Mouse (Mus musculus): Measurements from ENCODE around the gene Lypd4.
A peak's percentile ranks its signal among the peaks of the same experiment; 100 is the strongest.

The Lypd4 gene

GRCm38 (mm10) chr7:24883896-24884692 lies 14.4 kb upstream of the Lypd4 start, which contains the start of gene Rps19:
Rps19 (plus strand) TSS chr7:24884371.
- H3K36me3 ChIP-seq (ENCODE audit: insufficient read depth, low read length), result peaks cover 43% of the 10 kb centered on the region
- TF ChIP-seq NANOG (IDR thresholded peaks at IDR 0.05; ENCODE audit: borderline replicate concordance, low read length), result no peak
- no peak for TF ChIP-seq POU5F1 (IDR thresholded peaks at IDR 0.05; ENCODE audit: borderline replicate concordance, low read length)
- TF ChIP-seq CTCF (conservative IDR thresholded peaks at IDR 0.05; ENCODE audit: low read length), result peak; percentile 17
- H3K4me1 ChIP-seq (replicated peaks; ENCODE audit: low read depth, low read length), result peaks cover 76% of the 10 kb centered on the region
- no peaks in the 10 kb centered on the region for H3K27me3 ChIP-seq (ENCODE audit: insufficient read depth, low read length)
- peak within 1 kb of the TSS; percentile 99 for H3K4me3 ChIP-seq (replicated peaks; ENCODE audit: low read length)
- no peaks in the 10 kb centered on the region for H3K9me3 ChIP-seq (ENCODE audit: low read length)

- TF ChIP-seq NANOG (IDR thresholded peaks at IDR 0.05; ENCODE audit: borderline replicate concordance, low read length), result no peak
- no peak for TF ChIP-seq CTCF (conservative IDR thresholded peaks at IDR 0.05; ENCODE audit: low read length)
- TF ChIP-seq POU5F1 (IDR thresholded peaks at IDR 0.05; ENCODE audit: borderline replicate concordance, low read length), result no peak
- no peaks in the 10 kb centered on the region for H3K27me3 ChIP-seq (ENCODE audit: insufficient read depth, low read length)
- peaks cover 76% of the 10 kb centered on the region for H3K4me1 ChIP-seq (replicated peaks; ENCODE audit: low read depth, low read length)
- H3K9me3 ChIP-seq (ENCODE audit: low read length), result no peaks in the 10 kb centered on the region
- H3K4me3 ChIP-seq (replicated peaks; ENCODE audit: low read length), result no peak overlapping the region
- peaks cover 28% of the 10 kb centered on the region for H3K36me3 ChIP-seq (ENCODE audit: insufficient read depth, low read length)
These were observed 12.9 kb upstream of the Lypd4 start for GRCm38 (mm10) chr7:24882416-24883199.

GRCm38 (mm10) chr7:24879620-24880019 lies 9.9 kb upstream of the Lypd4 start:
- peak; percentile 89 for TF ChIP-seq NANOG (IDR thresholded peaks at IDR 0.05; ENCODE audit: borderline replicate concordance, low read length)
- peak; percentile 85; the same call in 1 of the 2 replicates for TF ChIP-seq POU5F1 (IDR thresholded peaks at IDR 0.05; ENCODE audit: borderline replicate concordance, low read length)
- no peak for TF ChIP-seq CTCF (conservative IDR thresholded peaks at IDR 0.05; ENCODE audit: low read length)
- Histone ChIP-seq H3K4me1 (replicated peaks; ENCODE audit: low read depth, low read length) (peaks cover 77% of the 10 kb centered on the region), H3K4me3 (replicated peaks; ENCODE audit: low read length) (peak overlapping the region; percentile 51), H3K36me3 (ENCODE audit: insufficient read depth, low read length) (no peaks in the 10 kb centered on the region; the same call in 1 of the 2 replicates), H3K27me3 (ENCODE audit: insufficient read depth, low read length) (peaks cover 18% of the 10 kb centered on the region), H3K9me3 (ENCODE audit: low read length) (no peaks in the 10 kb centered on the region)

GRCm38 (mm10) chr7:24877588-24877987 lies 7.8 kb upstream of the Lypd4 start:
- TF ChIP-seq CTCF (conservative IDR thresholded peaks at IDR 0.05; ENCODE audit: low read length) (no peak), POU5F1 (IDR thresholded peaks at IDR 0.05; ENCODE audit: borderline replicate concordance, low read length) (no peak), NANOG (IDR thresholded peaks at IDR 0.05; ENCODE audit: borderline replicate concordance, low read length) (no peak)
- H3K36me3 ChIP-seq (ENCODE audit: insufficient read depth, low read length), result no peaks in the 10 kb centered on the region; the same call in 1 of the 2 replicates
- H3K9me3 ChIP-seq (ENCODE audit: low read length), result no peaks in the 10 kb centered on the region
- peaks cover 81% of the 10 kb centered on the region for H3K4me1 ChIP-seq (replicated peaks; ENCODE audit: low read depth, low read length)
- H3K27me3 ChIP-seq (ENCODE audit: insufficient read depth, low read length), result peaks cover 37% of the 10 kb centered on the region
- no peak overlapping the region for H3K4me3 ChIP-seq (replicated peaks; ENCODE audit: low read length)

- Histone ChIP-seq H3K27me3 (ENCODE audit: insufficient read depth, low read length) (peaks cover 82% of the 10 kb centered on the region), H3K4me1 (replicated peaks; ENCODE audit: low read depth, low read length) (peaks cover 28% of the 10 kb centered on the region), H3K4me3 (replicated peaks; ENCODE audit: low read length) (no peak overlapping the region; the same call in 1 of the 2 replicates), H3K9me3 (ENCODE audit: low read length) (no peaks in the 10 kb centered on the region), H3K36me3 (ENCODE audit: insufficient read depth, low read length) (no peaks in the 10 kb centered on the region)
- TF ChIP-seq POU5F1 (IDR thresholded peaks at IDR 0.05; ENCODE audit: borderline replicate concordance, low read length), result no peak
- no peak for TF ChIP-seq NANOG (IDR thresholded peaks at IDR 0.05; ENCODE audit: borderline replicate concordance, low read length)
- no peak for TF ChIP-seq CTCF (conservative IDR thresholded peaks at IDR 0.05; ENCODE audit: low read length)
These were observed 661 bp downstream of the Lypd4 start for GRCm38 (mm10) chr7:24869080-24869479.

- peaks cover 11% of the 10 kb centered on the region for H3K4me1 ChIP-seq (replicated peaks; ENCODE audit: low read depth, low read length)
- H3K36me3 ChIP-seq (ENCODE audit: insufficient read depth, low read length), result no peaks in the 10 kb centered on the region
- no peaks in the 10 kb centered on the region for H3K9me3 ChIP-seq (ENCODE audit: low read length)
- H3K4me3 ChIP-seq (replicated peaks; ENCODE audit: low read length), result no peak overlapping the region
- peaks cover 45% of the 10 kb centered on the region for H3K27me3 ChIP-seq (ENCODE audit: insufficient read depth, low read length)
- TF ChIP-seq CTCF (conservative IDR thresholded peaks at IDR 0.05; ENCODE audit: low read length), result no peak
- no peak for TF ChIP-seq POU5F1 (IDR thresholded peaks at IDR 0.05; ENCODE audit: borderline replicate concordance, low read length)
- no peak for TF ChIP-seq NANOG (IDR thresholded peaks at IDR 0.05; ENCODE audit: borderline replicate concordance, low read length)
These were observed 5.6 kb downstream of the Lypd4 start for GRCm38 (mm10) chr7:24864156-24864555.

- Histone ChIP-seq H3K4me1 (replicated peaks; ENCODE audit: low read depth, low read length) (peaks cover 11% of the 10 kb centered on the region), H3K36me3 (ENCODE audit: insufficient read depth, low read length) (no peaks in the 10 kb centered on the region), H3K4me3 (replicated peaks; ENCODE audit: low read length) (no peak overlapping the region), H3K27me3 (ENCODE audit: insufficient read depth, low read length) (peaks cover 37% of the 10 kb centered on the region), H3K9me3 (ENCODE audit: low read length) (no peaks in the 10 kb centered on the region)
- TF ChIP-seq CTCF (conservative IDR thresholded peaks at IDR 0.05; ENCODE audit: low read length), result no peak
- TF ChIP-seq NANOG (IDR thresholded peaks at IDR 0.05; ENCODE audit: borderline replicate concordance, low read length), result no peak
- TF ChIP-seq POU5F1 (IDR thresholded peaks at IDR 0.05; ENCODE audit: borderline replicate concordance, low read length), result no peak
These were observed 6.9 kb downstream of the Lypd4 start for GRCm38 (mm10) chr7:24862853-24863252.

- H3K27me3 ChIP-seq (ENCODE audit: insufficient read depth, low read length), result peaks cover 30% of the 10 kb centered on the region
- TF ChIP-seq CTCF (conservative IDR thresholded peaks at IDR 0.05; ENCODE audit: low read length) (no peak), NANOG (IDR thresholded peaks at IDR 0.05; ENCODE audit: borderline replicate concordance, low read length) (no peak), POU5F1 (IDR thresholded peaks at IDR 0.05; ENCODE audit: borderline replicate concordance, low read length) (no peak)
- H3K9me3 ChIP-seq (ENCODE audit: low read length), result no peaks in the 10 kb centered on the region
- no peak within 1 kb of the TSS for H3K4me3 ChIP-seq (replicated peaks; ENCODE audit: low read length)
- no peaks in the 10 kb centered on the region for H3K36me3 ChIP-seq (ENCODE audit: insufficient read depth, low read length)
- H3K4me1 ChIP-seq (replicated peaks; ENCODE audit: low read depth, low read length), result peaks cover 21% of the 10 kb centered on the region
These were observed 7.8 kb downstream of the Lypd4 start, which contains the start of gene Gm9844 for GRCm38 (mm10) chr7:24861913-24862312. Gm9844 (plus strand) TSS chr7:24862213.

All from E14TG2a.4 (cell line).